Mouse (Mus musculus): ENCODE data around the gene Mmaa.
A peak's percentile ranks its signal among the peaks of the same experiment; 100 is the strongest.

Mmaa gene

DNA sequence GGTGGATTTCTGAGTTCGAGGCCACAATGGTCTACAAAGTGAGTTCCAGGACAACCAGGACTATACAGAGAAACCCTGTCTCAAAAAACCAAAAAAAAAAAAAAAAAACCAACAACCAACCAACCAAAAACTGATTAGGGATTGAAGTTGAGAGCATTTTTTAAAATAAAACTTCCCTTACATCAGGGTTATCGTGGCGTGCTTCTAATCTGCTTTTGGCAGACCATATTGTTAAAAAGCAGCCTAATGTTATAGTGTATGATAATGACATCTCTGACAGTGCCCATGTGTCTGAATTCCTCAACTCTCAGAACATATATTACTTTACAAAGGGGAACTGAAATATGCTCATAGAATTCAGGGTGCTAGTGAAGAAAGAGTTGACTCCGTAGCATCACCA lies 6.5 kb downstream of the Mmaa start:
- DNase-seq, result no peak

DNA sequence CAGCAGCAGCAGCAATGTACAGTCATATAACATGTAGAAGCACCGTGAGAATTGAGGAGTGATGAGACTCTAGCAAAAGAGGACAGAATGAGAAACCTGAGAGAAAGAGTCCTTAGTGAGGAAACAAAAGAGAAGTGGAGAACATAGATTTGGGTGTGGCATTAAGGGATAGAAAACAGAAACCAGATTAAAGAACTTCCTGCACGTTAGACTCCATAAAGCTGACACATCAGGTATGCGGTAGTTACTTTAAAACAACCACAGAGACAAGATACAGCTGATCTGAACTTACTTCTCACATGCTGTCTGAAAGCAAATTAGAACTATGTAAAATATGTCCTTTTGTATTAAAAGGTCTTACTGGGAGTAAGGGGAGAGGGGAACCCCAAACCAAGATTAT lies 8.3 kb downstream of the Mmaa start:
- no peak for DNase-seq

- peak; percentile 60 for DNase-seq
Observed at GRCm38 (mm10) chr8:79284626-79285025, 10.1 kb downstream of the Mmaa start.

DNA sequence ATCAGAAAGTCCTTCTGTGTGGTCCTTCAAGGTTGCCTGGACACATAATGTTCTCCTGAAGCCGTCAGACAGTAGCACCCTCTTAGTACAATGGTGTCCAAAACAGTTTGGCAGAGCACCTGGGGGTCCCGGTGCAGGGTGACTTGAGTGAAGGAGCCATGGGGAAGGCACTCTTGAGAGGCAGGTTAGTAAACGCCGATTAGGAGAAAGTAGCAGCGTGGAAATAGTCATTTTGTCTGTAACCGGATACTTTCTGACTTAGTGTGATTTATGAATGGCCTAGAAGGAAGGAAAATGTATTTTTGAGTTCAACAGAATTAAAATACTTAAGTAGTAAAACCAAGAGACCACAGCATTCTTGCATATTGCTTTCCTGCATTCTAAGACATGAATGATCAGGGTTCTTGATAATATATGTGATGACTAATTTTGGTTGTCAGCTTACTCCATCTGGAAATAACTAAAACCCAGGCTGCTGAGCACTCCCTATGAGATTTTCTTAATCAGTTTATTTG lies 13.3 kb downstream of the Mmaa start:
- DNase-seq, result no peak

GRCm38 (mm10) chr8:79277264-79277870 lies 17.4 kb downstream of the Mmaa start:
- peak; percentile 65 for DNase-seq

- peak; percentile 80 for DNase-seq
Observed at GRCm38 (mm10) chr8:79274940-79275339, 19.8 kb downstream of the Mmaa start.

DNA sequence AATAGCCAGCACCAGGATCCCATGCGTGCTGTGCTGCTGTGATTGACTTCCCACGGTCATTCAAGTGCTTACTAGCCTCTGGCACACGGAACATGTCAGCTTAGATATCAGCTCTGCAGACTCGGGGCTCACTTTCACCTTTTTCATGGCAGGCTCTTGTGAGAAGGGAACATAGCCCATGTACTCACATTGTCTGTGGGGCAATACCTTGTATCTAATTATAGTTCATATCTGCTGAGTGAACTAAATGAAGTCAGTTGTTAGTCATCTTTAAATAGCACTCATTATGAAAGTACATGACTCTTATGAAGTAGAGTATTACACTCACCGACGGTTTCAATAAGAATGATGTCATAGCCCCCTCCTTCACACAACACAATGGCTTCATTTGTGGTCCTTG lies 21.0 kb downstream of the Mmaa start:
- DNase-seq, result peak; percentile 95

DNA sequence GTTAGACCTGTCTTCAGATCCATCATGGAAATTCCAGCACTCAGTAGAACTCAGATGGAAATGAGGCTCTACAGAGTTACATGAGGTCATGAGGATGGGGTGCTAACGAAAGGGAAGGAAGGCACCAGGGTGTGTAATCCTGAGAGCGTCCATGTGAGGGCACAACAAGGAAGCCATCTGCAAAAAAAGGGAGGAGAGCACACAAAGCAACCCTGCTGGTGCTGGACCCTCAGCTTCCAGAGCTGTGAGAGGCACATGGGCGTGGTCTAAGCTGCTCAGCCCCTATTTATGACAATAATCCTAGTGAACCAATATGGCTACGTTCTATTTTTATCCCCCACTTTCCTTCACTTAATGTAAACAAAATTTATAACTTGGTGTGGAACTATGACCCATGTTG lies 22.1 kb downstream of the Mmaa start:
- peak; percentile 57 for DNase-seq

DNA sequence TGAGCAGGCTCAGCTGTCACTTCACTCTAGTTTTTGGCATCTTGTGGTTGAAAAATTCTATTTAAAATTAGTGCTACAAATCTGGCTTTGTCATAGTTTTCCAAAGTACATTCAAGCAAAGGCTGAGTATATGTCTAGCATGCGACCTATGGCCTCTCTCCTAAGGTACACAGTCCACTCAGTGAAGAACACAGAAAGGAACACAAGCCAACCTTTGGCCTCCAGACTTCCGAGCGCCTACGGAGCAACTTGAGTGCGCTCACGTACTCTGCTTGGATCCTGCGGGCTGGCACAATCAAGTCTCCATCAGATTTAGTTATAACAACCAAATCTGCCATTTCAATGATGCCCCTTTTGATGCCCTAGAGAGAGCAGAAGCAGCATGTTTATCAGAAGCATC lies 25.8 kb downstream of the Mmaa start:
- peak; percentile 79 for DNase-seq

DNA sequence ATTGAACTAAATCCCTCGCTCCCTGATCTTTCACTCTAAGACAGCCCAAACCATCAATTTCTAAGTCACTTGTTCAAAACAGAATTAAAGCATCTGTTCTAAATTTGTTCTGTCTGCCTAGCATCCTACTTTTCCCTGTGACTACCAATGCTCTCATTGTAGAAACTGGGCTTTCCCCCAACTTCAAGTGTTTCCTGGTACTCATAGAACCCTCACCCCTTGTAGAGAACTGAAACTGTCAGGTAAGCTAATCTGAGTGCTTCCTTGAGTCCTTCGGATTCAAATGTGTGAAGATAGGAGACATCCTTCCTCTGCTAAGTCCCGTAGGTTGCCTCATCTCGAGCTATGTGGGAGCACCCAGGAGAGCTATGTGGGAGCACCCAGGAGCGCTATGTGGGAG lies 32.8 kb downstream of the Mmaa start:
- DNase-seq, result no peak

- DNase-seq, result peak; percentile 60
Observed at GRCm38 (mm10) chr8:79256076-79256705, 38.5 kb downstream of the Mmaa start.

GRCm38 (mm10) chr8:79253742-79254141 lies 41.0 kb downstream of the Mmaa start:
- peak; percentile 36 for DNase-seq

GRCm38 (mm10) chr8:79248470-79248869 lies 46.3 kb downstream of the Mmaa start, which contains the start of gene 1700011L22Rik:
Gene 1700011L22Rik (minus strand): TSS chr8:79248570.
- DNase-seq, result no peak

DNA sequence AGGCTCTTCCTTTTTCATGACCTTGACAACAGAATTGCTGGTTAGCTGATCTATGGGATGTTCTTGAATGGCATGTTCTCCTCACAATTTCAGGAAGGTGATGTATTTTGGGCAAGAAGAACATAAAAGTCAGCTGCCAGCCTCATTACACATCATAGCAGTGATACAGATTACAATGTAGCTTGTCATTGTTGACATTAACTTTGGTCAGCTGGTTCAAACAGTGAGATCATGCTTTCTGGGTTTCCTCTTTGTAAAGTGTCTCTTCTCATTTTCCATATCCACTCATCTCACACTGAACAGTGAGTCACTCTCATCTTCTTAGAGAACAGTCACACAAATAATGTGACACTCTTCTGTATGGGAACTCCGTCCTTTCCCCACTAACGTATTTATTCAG lies 51.3 kb downstream of the Mmaa start:
- peak; percentile 15 for DNase-seq

GRCm38 (mm10) chr8:79239996-79240395 lies 54.7 kb downstream of the Mmaa start:
- peak; percentile 39 for DNase-seq

DNA sequence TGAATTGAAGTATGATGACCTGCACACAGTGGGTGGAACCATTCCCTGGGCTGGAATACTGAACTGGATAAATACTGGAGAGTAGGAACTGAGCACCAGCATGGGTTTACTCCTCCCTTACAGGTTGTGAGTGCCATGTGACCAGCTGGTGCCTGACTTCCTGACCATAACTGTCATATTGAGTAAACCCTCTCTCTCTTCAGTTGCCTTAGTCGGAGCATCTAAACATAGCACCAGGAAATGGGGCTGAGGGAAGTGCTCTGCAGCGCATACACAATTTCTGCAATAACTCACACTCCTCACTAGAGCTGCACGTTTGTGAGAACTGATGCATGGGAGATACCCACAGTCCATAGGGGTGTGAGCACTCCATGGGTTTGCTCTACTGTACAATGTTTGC lies 55.4 kb downstream of the Mmaa start:
- DNase-seq, result peak; percentile 39

DNA sequence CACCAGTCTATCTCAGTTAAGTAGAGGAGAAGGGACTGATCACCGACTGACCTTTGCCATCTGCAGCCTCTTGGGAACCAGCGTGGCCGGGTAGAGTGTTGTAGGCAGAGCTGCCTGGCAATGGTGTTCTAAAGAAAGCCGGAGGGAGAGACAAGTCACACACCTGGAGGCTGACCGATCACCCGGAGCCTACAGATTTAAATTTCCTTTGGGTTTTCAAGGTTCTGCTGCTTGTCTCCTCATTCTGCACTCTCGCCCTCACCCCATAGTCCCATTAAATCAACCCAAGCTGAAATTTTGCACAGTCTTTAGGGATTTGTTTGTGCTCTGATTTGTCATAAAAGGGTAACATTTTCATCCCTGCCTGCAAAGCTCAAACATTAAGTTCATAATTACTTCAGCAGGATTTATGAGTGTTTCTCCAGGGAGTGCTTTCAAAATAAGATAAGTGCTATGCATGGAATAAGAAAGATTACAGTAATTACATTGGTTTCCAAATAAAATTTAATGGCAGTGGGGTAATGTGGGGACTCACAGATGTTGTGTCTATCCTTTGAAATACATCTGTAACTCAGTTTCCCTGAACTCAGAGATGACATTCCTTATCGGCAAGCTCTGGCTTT lies 65.4 kb downstream of the Mmaa start:
- DNase-seq, result peak; percentile 76

GRCm38 (mm10) chr8:79227916-79228315 lies 66.8 kb downstream of the Mmaa start:
- DNase-seq, result peak; percentile 15

DNA sequence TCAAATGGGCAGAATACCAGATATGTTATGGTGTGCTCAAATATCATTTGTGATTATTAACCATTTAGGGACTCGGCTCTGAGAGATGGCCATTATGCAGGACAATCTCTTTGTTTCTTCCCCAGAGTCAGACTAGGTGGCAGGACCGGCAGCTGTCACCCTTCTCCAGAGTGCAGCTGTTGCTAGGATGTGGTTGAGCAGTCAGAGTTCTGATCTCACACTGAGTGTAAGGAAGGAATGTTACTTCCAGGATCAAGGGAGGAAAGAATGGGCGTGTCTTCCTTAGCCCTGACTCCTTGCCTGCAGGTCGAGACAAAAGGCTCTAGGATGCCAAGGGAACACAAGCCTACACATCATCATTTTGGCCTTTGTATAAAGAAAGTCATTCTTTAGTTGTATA lies 67.5 kb downstream of the Mmaa start:
- DNase-seq, result peak; percentile 43

DNA sequence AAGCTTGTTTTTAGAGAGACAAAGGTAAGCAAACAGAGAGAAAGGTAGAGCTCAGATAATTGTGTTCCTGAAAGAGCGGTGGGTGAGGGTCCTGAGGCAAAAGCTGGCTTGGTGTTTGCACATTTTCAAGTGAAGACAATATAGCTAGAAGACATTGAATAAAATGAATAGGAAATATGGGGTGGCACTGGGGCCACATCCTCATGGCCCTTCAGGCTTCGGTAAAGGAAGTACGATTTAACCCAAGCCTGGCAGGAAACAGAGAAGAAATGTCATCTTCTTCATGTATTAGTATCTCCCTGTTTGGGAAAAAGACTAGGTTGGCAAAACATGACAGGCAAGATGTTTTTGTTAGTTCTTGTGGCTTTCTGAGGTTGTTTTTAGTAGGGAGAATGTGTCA lies 68.7 kb downstream of the Mmaa start:
- DNase-seq, result no peak

DNA sequence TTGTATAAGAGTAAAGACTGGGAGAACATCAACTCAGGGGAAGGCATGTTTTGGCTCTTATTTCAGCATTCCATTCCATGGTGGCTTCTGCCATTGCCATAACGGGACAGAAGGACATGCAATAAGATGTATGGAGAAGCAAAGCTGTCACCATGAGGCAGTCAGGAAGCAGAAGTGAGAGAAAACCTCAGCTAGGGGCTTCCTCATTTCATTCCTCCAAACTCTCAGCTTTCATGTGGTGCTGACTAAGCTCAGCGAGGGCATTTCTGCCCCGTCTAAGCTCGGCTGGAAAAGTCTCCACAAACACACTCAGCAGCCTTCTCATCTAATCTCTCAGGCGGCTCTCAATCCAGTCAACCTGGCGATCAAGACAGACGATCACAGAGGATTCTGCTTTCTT lies 69.2 kb downstream of the Mmaa start:
- peak; percentile 93 for DNase-seq

GRCm38 (mm10) chr8:79224363-79224762 lies 70.4 kb downstream of the Mmaa start:
- peak; percentile 13 for DNase-seq

DNA sequence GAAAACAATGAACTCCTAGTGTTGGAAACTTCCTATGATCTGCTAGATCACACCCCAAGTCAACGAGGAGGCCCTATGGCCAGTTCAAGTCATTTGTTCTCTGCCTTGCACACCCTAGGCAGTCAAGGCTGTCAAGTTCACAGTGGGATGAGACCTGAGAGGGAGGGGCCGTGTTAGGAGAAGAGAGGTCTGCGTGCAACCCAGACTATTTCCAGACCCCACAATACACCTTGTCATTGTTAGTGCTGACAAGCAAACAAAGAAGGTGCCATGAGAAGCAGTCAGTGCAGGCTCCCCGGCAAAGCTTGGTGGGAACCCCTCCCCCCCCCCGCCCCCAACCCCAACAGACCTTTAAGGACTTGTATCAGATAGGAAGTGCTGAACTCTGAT lies 72.0 kb downstream of the Mmaa start:
- DNase-seq, result peak; percentile 81

DNA sequence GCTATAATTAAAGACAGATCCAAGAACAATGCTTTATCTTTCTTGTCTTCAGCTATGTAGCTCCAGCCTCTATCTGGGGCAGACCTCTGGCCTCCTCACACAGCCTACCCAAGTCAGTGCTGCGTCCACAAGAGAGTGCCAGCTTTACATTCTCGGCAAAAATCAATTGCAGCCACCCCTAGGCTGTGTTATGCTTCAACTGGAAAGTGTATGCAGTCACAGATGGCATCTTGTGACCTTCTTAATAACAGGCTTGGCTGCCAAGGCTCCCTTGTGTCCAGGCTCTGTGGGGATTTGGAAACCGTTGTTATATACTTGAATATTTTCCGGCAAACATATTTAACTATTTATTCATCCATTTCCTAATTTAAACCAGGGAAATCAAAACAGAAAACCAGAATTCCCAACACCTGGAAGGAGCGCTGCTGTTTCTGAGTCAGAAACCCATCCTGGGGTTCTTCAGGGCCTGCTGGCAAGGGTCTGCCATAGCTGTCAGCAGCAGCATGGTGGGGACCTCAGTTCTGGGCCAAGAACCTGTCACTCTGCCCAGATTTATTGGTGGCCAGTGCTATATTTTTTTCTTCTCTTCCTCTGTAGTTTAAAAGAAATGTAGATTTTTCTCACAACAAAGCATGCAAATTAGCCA lies 72.5 kb downstream of the Mmaa start:
- DNase-seq, result peak; percentile 67
